Mouse (Mus musculus) kidney, adult 2 months (tissue): ENCODE results near the gene Shisa9.

Experiments used
- CTCF ChIP-seq: fragments of 200-500 bp; conservative IDR thresholded peaks from 2 replicates; pipeline ENCODE4 v1.5.1; 2011; ENCODE audit warnings: low read depth, mild to moderate bottlenecking, control low read depth, low read length, moderate library complexity, mixed read lengths; ENCODE audit not compliant: insufficient read depth, insufficient read length
- POLR2A ChIP-seq: fragments of 200-500 bp; IDR thresholded peaks from one replicate; pipeline ENCODE4 v1.6.1; 2011; ENCODE audit warnings: low read depth, low read length, control low read depth

DNA sequence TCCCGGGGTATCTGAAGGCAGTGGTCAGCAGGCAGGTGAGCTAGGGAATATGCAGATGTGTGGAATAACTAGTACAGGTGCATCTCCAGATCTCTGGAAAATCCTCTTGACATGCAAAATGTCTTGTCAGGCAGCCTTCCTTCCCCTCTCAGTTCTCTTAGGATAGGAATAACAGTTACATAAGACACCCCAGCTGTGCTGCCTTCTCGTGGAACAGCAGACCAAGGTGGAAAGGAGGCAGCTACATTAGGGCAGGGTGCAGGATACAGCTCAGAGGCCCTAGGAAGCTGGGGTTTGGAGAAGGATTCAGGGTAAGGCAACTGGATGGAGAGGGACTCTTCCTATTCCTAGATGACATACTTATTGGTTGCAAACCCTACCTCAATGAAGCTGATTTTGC, 111.5 kb downstream of the Shisa9 start:
- TF ChIP-seq CTCF (no peak), POLR2A (no peak)
